ENCODE assay signal across 26 mouse cellular contexts in genomic region chr3:104455506-104456275, GRCm38 (mm10).
"Had no signal": no experiment of that assay in that cellular context is flagged by ENCODE, and none has a peak within 500 bp of the region (broad histone marks: within the 10 kb centered on the region; RNA-seq: fewer than 3 reads in every experiment).

No protein-coding gene starts in this region.

- DNase-seq: gastrocnemius, adult 2 months; gastrocnemius, postnatal 10 days; gastrocnemius, postnatal 25 days; heart, adult 2 months; heart, postnatal 10 days; heart, postnatal 36 days; kidney, adult 18-20 months; kidney, adult 8-10 months; kidney, postnatal 10 days; kidney, postnatal 25 days; kidney, postnatal 4 days; layer of hippocampus, adult 9-11 months; layer of hippocampus, postnatal 36 days; left cerebral cortex, postnatal 4 days had no signal

- H3K9me3 ChIP-seq: hindbrain, embryonic 10.5 days; hindbrain, embryonic 12.5 days; limb, embryonic 15.5 days; liver, embryonic 12.5 days had no signal

- H3K4me2 ChIP-seq: heart, embryonic 12.5 days; hindbrain, embryonic 12.5 days; hindbrain, embryonic 14.5 days; limb, embryonic 13.5 days; limb, embryonic 15.5 days; liver, embryonic 12.5 days had no signal

- H3K27ac ChIP-seq: gastrocnemius, adult 2 months; heart, adult 2 months; hindbrain, embryonic 10.5 days; hindbrain, embryonic 12.5 days; hindbrain, embryonic 14.5 days; layer of hippocampus, adult 2 months; limb, embryonic 13.5 days; limb, embryonic 15.5 days; liver, embryonic 12.5 days; liver, embryonic 14.5 days had no signal

- ATAC-seq: hindbrain, embryonic 16.5 days; inflammation-experienced regulatory T-cells, adult 6 months; intestine, postnatal 0 days; liver, embryonic 12.5 days had no signal

- H3K27me3 ChIP-seq: heart, embryonic 12.5 days; hindbrain, embryonic 12.5 days; limb, embryonic 13.5 days; limb, embryonic 15.5 days; liver, embryonic 12.5 days had no signal

- H3K4me1 ChIP-seq: hindbrain, embryonic 10.5 days; hindbrain, embryonic 12.5 days; limb, embryonic 13.5 days; limb, embryonic 15.5 days; liver, embryonic 12.5 days had no signal

- H3K9ac ChIP-seq: heart, embryonic 12.5 days; hindbrain, embryonic 12.5 days; hindbrain, embryonic 14.5 days; limb, embryonic 13.5 days; limb, embryonic 15.5 days; liver, embryonic 12.5 days; liver, embryonic 14.5 days had no signal

- H3K4me3 ChIP-seq: gastrocnemius, adult 2 months; heart, adult 2 months; heart, embryonic 12.5 days; hindbrain, embryonic 10.5 days; hindbrain, embryonic 12.5 days; layer of hippocampus, adult 2 months; limb, embryonic 13.5 days; limb, embryonic 15.5 days; liver, embryonic 12.5 days had no signal
